Mouse (Mus musculus): ENCODE data around the gene Tmem184a.

DNA sequence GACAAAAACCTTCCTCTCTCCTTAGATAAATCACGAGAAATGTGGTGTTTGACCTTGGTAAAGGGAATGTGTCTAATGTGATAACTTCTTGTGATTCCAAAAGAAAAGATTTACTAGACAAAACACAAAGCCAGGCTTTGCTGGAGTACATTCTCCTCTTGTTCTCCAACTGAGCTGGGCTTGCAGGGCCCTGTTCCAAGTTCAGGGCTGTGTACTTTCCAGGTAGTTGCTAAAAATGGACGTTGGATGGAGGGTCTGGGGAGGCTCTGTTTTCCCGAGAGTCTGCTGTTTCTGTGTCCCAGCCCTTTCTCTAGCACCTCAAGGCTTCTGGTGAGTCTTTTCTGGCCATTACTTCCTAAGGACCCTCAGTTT is 26.8 kb downstream of the Tmem184a start:
- TF ChIP-seq CTCF (IDR thresholded peaks at IDR 0.05; ENCODE audit: control insufficient read depth, insufficient read depth, low read length): no peak
- no peak for TF ChIP-seq POLR2A (IDR thresholded peaks at IDR 0.05; ENCODE audit: borderline replicate concordance, control insufficient read depth, low read depth, low read length)
